Mouse (Mus musculus) ES-Bruce4 (cell line): Measurements from ENCODE around the gene Mink1.
"Not testable (repeated sequence)": the region's sequence is repeated elsewhere in the genome, so short reads cannot be mapped to it uniquely, and the experiment has no call there.

ENCODE experiments used
- CTCF ChIP-seq: IDR thresholded peaks from one replicate; pipeline ENCODE4 v1.8.1; 2011; ENCODE audit warnings: low read depth, low read length
- EP300 ChIP-seq: IDR thresholded peaks from 2 replicates; pipeline ENCODE4 v1.6.1; 2011; ENCODE audit warnings: low read depth, low read length; ENCODE audit not compliant: insufficient read depth
- POLR2A ChIP-seq: IDR thresholded peaks from one replicate; pipeline ENCODE4 v1.8.1; 2011; ENCODE audit warnings: low read length; ENCODE audit not compliant: insufficient read depth

DNA sequence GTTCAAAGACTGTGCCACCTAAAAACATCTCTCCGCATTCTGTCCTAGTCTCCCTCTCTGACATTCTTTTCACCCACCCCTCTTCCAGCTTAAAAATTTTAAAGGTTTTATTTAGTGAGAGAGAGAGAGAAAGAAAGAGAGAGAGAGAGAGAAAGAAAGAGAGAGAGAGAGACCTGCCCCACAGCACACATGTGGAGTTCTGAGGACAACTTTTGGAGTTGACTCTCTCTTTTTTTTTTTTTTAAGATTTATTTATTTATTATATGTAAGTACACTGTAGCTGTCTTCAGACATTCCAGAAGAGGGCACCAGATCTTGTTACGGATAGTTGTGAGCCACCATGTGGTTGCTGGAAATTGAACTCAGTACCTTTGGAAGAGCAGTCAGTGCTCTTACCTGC is 31.6 kb upstream of the Mink1 start:
- TF ChIP-seq CTCF, POLR2A, EP300: not testable (repeated sequence)
